Mouse (Mus musculus): ENCODE measurements around the gene Krtap13-1. TPM values are rescaled to one million over a fixed set of nuclear protein-coding genes. Genes with fewer than 3 reads are reported as not detected.
"Not testable (repeated sequence)": the region's sequence is repeated elsewhere in the genome, so short reads cannot be mapped to it uniquely, and the experiment has no call there.

The Krtap13-1 gene
- total RNA-seq (2022) = not detected

GRCm38 (mm10) chr16:88728812-88729275 lies at the start of gene Krtap13-1:
Krtap13-1 (plus strand) TSS chr16:88728862.
- no peak for DNase-seq (ENCODE audit: low spot score in 2 of 2)

GRCm38 (mm10) chr16:88679099-88679498 lies 49.6 kb upstream of the Krtap13-1 start:
- DNase-seq (ENCODE audit: low spot score in 2 of 2) = no peak

GRCm38 (mm10) chr16:88681282-88681681 lies 47.4 kb upstream of the Krtap13-1 start:
- no peak for DNase-seq (ENCODE audit: low spot score in 2 of 2)

GRCm38 (mm10) chr16:88696256-88696655 lies 32.4 kb upstream of the Krtap13-1 start:
- DNase-seq (ENCODE audit: low spot score in 2 of 2) = no peak

- DNase-seq (ENCODE audit: low spot score in 2 of 2) = no peak
These were observed 27.4 kb upstream of the Krtap13-1 start for GRCm38 (mm10) chr16:88701072-88701864.

DNA sequence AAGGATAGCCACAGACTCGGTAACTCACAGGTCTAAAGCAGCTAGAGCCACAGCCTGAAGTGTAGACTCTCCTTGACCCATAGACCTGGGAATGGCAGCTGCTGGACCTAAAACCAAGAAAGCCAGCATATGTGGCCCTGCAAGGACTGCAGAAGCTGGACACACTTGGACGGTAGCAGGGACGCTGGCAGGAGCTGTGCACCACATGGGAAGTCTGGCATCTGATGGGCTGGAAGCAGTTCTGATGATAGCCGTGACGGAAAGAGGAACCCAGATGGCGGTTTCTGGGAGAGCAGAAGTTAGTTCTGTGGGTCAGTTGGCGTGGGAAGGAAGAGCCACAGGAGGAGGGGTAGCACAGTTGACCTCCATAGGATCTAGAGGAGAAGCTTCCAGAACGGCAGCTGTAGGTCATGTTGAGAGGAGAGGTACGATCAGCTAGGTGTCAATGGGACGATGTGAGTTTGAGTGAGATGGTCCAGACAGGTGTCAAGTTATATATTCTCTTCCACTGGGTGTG lies 21.1 kb upstream of the Krtap13-1 start, which contains the start of gene 2310061N02Rik:
2310061N02Rik (minus strand) TSS at position 467 of the 517 bp plus-strand sequence.
- DNase-seq (ENCODE audit: low spot score in 2 of 2) = no peak

GRCm38 (mm10) chr16:88710757-88711156 lies 17.9 kb upstream of the Krtap13-1 start:
- DNase-seq (ENCODE audit: low spot score in 2 of 2) = no peak

DNA sequence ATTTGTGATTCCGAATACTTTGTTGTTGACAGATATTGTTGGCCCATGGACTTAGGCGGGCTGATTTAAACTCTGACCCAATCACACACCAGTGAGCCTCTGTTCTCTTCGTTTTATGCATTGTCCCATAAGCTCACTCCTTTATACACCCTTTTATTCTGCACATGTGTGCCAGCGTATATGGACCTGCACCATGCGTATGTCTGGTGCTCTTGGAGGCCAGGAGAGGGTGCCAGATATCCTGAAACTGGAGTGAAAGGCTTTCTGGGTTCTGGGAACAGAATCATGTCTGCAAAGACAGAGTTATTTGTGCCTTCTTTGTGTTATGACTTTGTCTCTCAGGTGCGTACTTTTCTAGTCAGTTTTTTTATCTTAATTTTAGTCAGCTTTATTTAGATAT lies 17.4 kb upstream of the Krtap13-1 start:
- DNase-seq (ENCODE audit: low spot score in 2 of 2) = no peak

DNA sequence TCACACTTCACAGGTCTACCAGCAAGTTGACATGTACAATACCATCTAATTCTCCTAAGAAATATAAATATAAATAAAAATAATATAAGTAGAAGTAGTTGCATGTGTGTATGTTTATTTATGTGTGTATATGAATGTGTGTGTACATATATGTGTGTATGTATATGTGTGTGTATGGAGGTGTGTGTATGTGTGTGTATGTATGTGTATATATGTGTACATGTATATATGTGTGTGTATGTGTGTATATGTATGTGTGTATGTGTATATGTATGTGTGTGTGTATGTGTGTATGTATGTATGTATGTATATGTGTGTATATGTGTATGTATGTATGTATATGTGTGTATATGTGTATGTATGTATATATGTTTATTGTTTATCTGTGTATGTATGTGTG lies 12.1 kb upstream of the Krtap13-1 start:
- DNase-seq (ENCODE audit: low spot score in 2 of 2) = no peak

GRCm38 (mm10) chr16:88720031-88720430 lies 8.6 kb upstream of the Krtap13-1 start:
- no peak for DNase-seq (ENCODE audit: low spot score in 2 of 2)

GRCm38 (mm10) chr16:88735391-88735790 lies 6.7 kb downstream of the Krtap13-1 start:
- DNase-seq (ENCODE audit: low spot score in 2 of 2) = no peak

DNA sequence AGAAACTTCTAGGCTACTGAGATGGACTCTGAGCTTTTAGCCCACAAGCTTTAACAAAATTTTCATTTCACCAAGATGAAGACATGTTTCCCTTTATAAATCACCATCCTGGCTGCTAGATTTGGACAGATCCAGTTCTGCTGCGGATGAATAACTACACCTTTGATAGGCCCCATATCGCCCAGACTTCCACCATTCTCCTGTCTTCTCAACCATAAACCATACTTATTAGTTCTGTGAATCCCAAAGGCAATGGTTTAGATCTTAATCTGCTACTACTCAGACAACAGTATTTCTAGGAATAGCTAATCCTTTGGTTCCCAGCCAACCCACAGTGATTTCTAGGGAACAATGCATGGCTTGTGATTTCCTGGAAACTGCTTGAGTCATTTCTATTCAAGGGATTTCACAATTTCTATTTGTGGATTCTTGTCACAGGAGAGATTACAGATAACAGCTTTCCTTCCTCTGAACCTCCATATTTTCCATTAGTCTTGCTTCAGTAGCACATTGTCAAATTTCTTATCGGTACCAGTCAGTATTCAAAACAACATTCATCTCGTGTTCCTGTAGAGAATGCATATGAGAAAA lies 16.2 kb downstream of the Krtap13-1 start:
- DNase-seq (ENCODE audit: low spot score in 2 of 2) = no peak

GRCm38 (mm10) chr16:88747943-88748342 lies 19.3 kb downstream of the Krtap13-1 start:
- no peak for DNase-seq (ENCODE audit: low spot score in 2 of 2)

GRCm38 (mm10) chr16:88751535-88751934 lies 22.9 kb downstream of the Krtap13-1 start, which contains the start of gene Krtap13:
Krtap13 (minus strand) TSS chr16:88751635.
- DNase-seq (ENCODE audit: low spot score in 2 of 2) = not testable (repeated sequence)

DNA sequence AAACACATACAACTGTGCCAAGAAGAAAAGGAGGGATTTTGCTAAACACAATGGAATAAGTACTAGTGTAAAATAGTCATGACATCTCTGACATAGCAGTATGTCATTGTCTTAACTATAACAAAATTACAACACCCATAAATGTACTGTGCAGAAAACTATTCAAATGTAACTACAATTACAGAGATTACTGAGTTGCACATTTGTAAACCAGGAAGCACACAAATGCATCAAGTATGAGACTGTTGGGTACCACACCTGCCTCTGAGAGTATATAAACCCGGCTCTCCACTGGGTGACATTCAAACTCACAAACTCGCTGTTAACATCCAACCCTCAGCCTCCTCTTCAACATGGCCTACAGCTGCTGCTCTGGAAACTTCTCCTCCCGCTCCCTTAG lies 29.9 kb downstream of the Krtap13-1 start, which contains the start of gene 2310034C09Rik:
2310034C09Rik (plus strand) TSS at position 301 of the 400 bp plus-strand sequence.
- not testable (repeated sequence) for DNase-seq (ENCODE audit: low spot score in 2 of 2)

- no peak for DNase-seq (ENCODE audit: low spot score in 2 of 2)
These were observed 45.4 kb downstream of the Krtap13-1 start, which contains the start of gene 2310057N15Rik for GRCm38 (mm10) chr16:88774106-88774505. 2310057N15Rik (minus strand) TSS chr16:88774206.

DNA sequence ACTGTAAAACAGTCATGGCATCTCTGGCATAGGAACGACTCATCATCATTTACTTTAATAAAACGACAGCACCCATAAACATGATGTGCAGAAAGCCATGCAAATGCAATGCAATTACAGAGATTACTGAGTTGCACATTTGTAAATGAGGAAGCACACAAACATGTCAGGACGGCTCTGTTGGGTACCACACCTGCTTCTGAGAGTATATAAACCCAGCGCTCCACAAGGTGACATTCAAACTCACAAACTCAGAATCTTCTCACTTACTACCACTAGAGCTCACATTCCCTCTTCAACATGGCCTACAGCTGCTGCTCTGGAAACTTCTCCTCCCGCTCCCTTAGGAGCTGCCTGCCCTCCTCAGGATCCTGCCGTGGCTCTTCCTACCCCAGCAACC lies 48.9 kb downstream of the Krtap13-1 start, which contains the start of gene Gm5965:
Gm5965 (plus strand) TSS at position 301 of the 400 bp plus-strand sequence.
- no peak for DNase-seq (ENCODE audit: low spot score in 2 of 2)

Other genes starting within 250 kb of the Krtap13-1 start
- gene Cldn17, start 221.9 kb upstream of the Krtap13-1 start, total RNA-seq (2022) = not detected
- gene Cldn8, start 165.7 kb upstream of the Krtap13-1 start, total RNA-seq (2022) = not detected
- not detected for gene Krtap24-1, start 116.6 kb upstream of the Krtap13-1 start, total RNA-seq (2022)
- not detected for gene 2310079G19Rik, start 101.2 kb upstream of the Krtap13-1 start, total RNA-seq (2022)
- gene Krtap26-1, start 81.1 kb upstream of the Krtap13-1 start, total RNA-seq (2022) = not detected
- gene Krtap27-1, start 57.2 kb upstream of the Krtap13-1 start, total RNA-seq (2022) = not detected
- gene 2310061N02Rik, start 20.9 kb upstream of the Krtap13-1 start, total RNA-seq (2022) = not detected
- not detected for gene Krtap13, start 22.8 kb downstream of the Krtap13-1 start, total RNA-seq (2022)
- gene 2310034C09Rik, start 30.0 kb downstream of the Krtap13-1 start, total RNA-seq (2022) = not detected
- not detected for gene 2310057N15Rik, start 45.3 kb downstream of the Krtap13-1 start, total RNA-seq (2022)
- not detected for gene Gm5965, start 49.0 kb downstream of the Krtap13-1 start, total RNA-seq (2022)
- gene Gm20741, start 83.4 kb downstream of the Krtap13-1 start, total RNA-seq (2022) = not detected
- gene Krtap15, start 91.4 kb downstream of the Krtap13-1 start, total RNA-seq (2022) = not detected
- not detected for gene Krtap14, start 97.3 kb downstream of the Krtap13-1 start, total RNA-seq (2022)
- gene Krtap19-1, start 140.5 kb downstream of the Krtap13-1 start, total RNA-seq (2022) = not detected
- not detected for gene Krtap19-2, start 145.4 kb downstream of the Krtap13-1 start, total RNA-seq (2022)
- gene Krtap19-3, start 149.2 kb downstream of the Krtap13-1 start, total RNA-seq (2022) = not detected
- not detected for gene Krtap19-4, start 156.2 kb downstream of the Krtap13-1 start, total RNA-seq (2022)
- gene Krtap19-5, start 167.6 kb downstream of the Krtap13-1 start, total RNA-seq (2022) = not detected
- gene Krtap19-9b, start 203.4 kb downstream of the Krtap13-1 start, total RNA-seq (2022) = not detected
- not detected for gene Krtap16-3, start 234.0 kb downstream of the Krtap13-1 start, total RNA-seq (2022)

Measured in left cerebral cortex, adult 8-10 months (tissue).